Comparison of ENCODE assay signal across 14 mouse cellular contexts in genomic region chr17:53845796-53846195, GRCm38 (mm10). TPM values are rescaled to one million over a fixed set of nuclear protein-coding genes. Genes with fewer than 3 reads are reported as not detected.
DNase-seq lines count a peak whose midpoint lies in the region; ATAC-seq and TF ChIP-seq lines count a peak whose summit lies in the region.
"Had no signal": no experiment of that assay in that cellular context is flagged by ENCODE, and none has a peak within 500 bp of the region (broad histone marks: within the 10 kb centered on the region; RNA-seq: fewer than 3 reads in every experiment).

No protein-coding gene starts in this region.

- H3K4me3 ChIP-seq in heart, embryonic 11.5 days (ENCODE audit: low read depth, low read length) = no peak overlapping the region
- H3K4me3 ChIP-seq in intestine, embryonic 16.5 days (ENCODE audit: low read length) = no peak overlapping the region
- H3K4me3 ChIP-seq in thymus, adult 2 months (ENCODE audit: control insufficient read depth, insufficient read depth, low read length) = no peak overlapping the region
- H3K4me3 ChIP-seq: erythroblast, embryonic 14.5 days; heart, embryonic 10.5 days; liver, embryonic 12.5 days had no signal

- no peaks in the 10 kb centered on the region for H3K4me1 ChIP-seq in heart, embryonic 11.5 days (ENCODE audit: control insufficient read depth, insufficient read depth, low read length)
- no peaks in the 10 kb centered on the region for H3K4me1 ChIP-seq in intestine, embryonic 16.5 days (ENCODE audit: control insufficient read depth, insufficient read depth, low read length)
- H3K4me1 ChIP-seq in thymus, adult 2 months (replicated peaks; ENCODE audit: control insufficient read depth, insufficient read depth, low read length) = no peaks in the 10 kb centered on the region
- H3K4me1 ChIP-seq: heart, embryonic 10.5 days; liver, embryonic 12.5 days had no signal

- H3K9ac ChIP-seq in heart, embryonic 11.5 days (ENCODE audit: low read depth, low read length) = no peak overlapping the region
- no peak overlapping the region for H3K9ac ChIP-seq in intestine, embryonic 16.5 days (ENCODE audit: low read depth, low read length)
- H3K9ac ChIP-seq: liver, embryonic 12.5 days had no signal

- no peak for TF ChIP-seq CTCF in thymus, adult 2 months (IDR thresholded peaks at IDR 0.05; ENCODE audit: borderline replicate concordance, control insufficient read depth, extremely low read depth, insufficient read depth, low read length, poor library complexity)

- 69% methylated on average over 7 of the region's 7 CpGs for WGBS in heart, embryonic 11.5 days (ENCODE audit: insufficient replicate concordance)
- WGBS in intestine, embryonic 16.5 days = 63% methylated on average over 7 of the region's 7 CpGs
- 72% methylated on average over 7 of the region's 7 CpGs for WGBS in thymus, adult 2 months

- H3K27me3 ChIP-seq in heart, embryonic 11.5 days (ENCODE audit: control insufficient read depth, insufficient read depth, low read length) = no peaks in the 10 kb centered on the region
- no peaks in the 10 kb centered on the region for H3K27me3 ChIP-seq in intestine, embryonic 16.5 days (replicated peaks; ENCODE audit: control insufficient read depth, insufficient read depth, low read length)
- H3K27me3 ChIP-seq in thymus, adult 2 months (ENCODE audit: control insufficient read depth, insufficient read depth, low read length) = no peaks in the 10 kb centered on the region
- H3K27me3 ChIP-seq: liver, embryonic 12.5 days had no signal

- TF ChIP-seq POLR2A in thymus, adult 2 months (IDR thresholded peaks at IDR 0.05; ENCODE audit: control insufficient read depth, extremely low read depth, insufficient read depth, low read length, poor library complexity) = no peak

- no peak for ATAC-seq in heart, embryonic 11.5 days (replicated peaks; ENCODE audit: insufficient number of reproducible peaks, low FRiP score, low TSS enrichment)
- peak; percentile 90 for ATAC-seq in intestine, embryonic 16.5 days
- ATAC-seq: liver, embryonic 12.5 days had no signal

- H3K9me3 ChIP-seq in heart, embryonic 11.5 days (replicated peaks; ENCODE audit: control insufficient read depth, low read length) = no peaks in the 10 kb centered on the region; the same call in 1 of the 2 replicates
- no peaks in the 10 kb centered on the region for H3K9me3 ChIP-seq in intestine, embryonic 16.5 days (ENCODE audit: control insufficient read depth, low read length)
- H3K9me3 ChIP-seq: heart, embryonic 10.5 days had no signal

- no peak overlapping the region for H3K27ac ChIP-seq in heart, embryonic 11.5 days (ENCODE audit: low read depth, low read length)
- H3K27ac ChIP-seq in intestine, embryonic 16.5 days (ENCODE audit: low read length) = no peak overlapping the region
- H3K27ac ChIP-seq in thymus, adult 2 months (ENCODE audit: control insufficient read depth, insufficient read depth, low read length) = no peak overlapping the region
- H3K27ac ChIP-seq: heart, embryonic 10.5 days; liver, embryonic 12.5 days had no signal

- peak; percentile 5 for DNase-seq in heart, postnatal 4 days
- peak; percentile 44 for DNase-seq in A20 (ENCODE audit: low read depth, low spot score)
- DNase-seq in kidney, postnatal 4 days = peak; percentile 38 to 55
- DNase-seq in right cerebral cortex, postnatal 4 days = no peak
- DNase-seq in cerebellum, adult 9-11 months = no peak
- no peak for DNase-seq in thymus, adult 2 months

- no peaks in the 10 kb centered on the region for H3K36me3 ChIP-seq in heart, embryonic 11.5 days (ENCODE audit: control insufficient read depth, insufficient read depth, low read length)
- H3K36me3 ChIP-seq in intestine, embryonic 16.5 days (ENCODE audit: control insufficient read depth, insufficient read depth, low read length) = no peaks in the 10 kb centered on the region
- no peaks in the 10 kb centered on the region for H3K36me3 ChIP-seq in thymus, adult 2 months (ENCODE audit: control insufficient read depth, insufficient read depth, low read length)
- H3K36me3 ChIP-seq: heart, embryonic 10.5 days; liver, embryonic 12.5 days had no signal

- no peak overlapping the region for H3K4me2 ChIP-seq in heart, embryonic 11.5 days
- H3K4me2 ChIP-seq in intestine, embryonic 16.5 days (ENCODE audit: low read depth, low read length) = no peak overlapping the region
- H3K4me2 ChIP-seq: liver, embryonic 12.5 days had no signal

RNA-seq across cellular contexts. Expression of gene Sult1c2, which starts 0.3 kb away (rescaled TPM):
- not detected for total RNA-seq in heart, postnatal 4 days (2021)
- polyA plus RNA-seq in heart, embryonic 11.5 days (2014; fragmentation: Nextera tagmentation; extraction: Ambion mirVana) = not detected in 2 replicates
- polyA plus RNA-seq in intestine, embryonic 16.5 days (2015; fragmentation: Nextera tagmentation; extraction: Ambion mirVana) = 0.16 and 0.33 TPM in 2 replicates
- polyA plus RNA-seq in thymus, adult 2 months (2012; rRNA removed) = 0.17 and 0.34 TPM in 2 replicates
- total RNA-seq: common myeloid progenitor, adult 5-6 weeks; layer of hippocampus, postnatal 25 days had no signal
- polyA plus RNA-seq: erythroblast, embryonic 14.5 days; heart, embryonic 10.5 days; hindbrain, embryonic 11.5 days; liver, embryonic 12.5 days had no signal

Comparison
In these comparisons a context has a peak if more than half of its experiments do, and no peak if none do; other contexts are left out.
1. DNase-seq: peak in heart, postnatal 4 days (single experiment), A20 (single experiment) and kidney, postnatal 4 days (2 of 2); none in right cerebral cortex, postnatal 4 days (single experiment), cerebellum, adult 9-11 months (single experiment) and thymus, adult 2 months (single experiment).